Mouse (Mus musculus) intestine, embryonic 15.5 days (tissue): ENCODE measurements at regions not wholly inside any gene's neighbourhood (a gene's known extent, or its start where the extent isn't known, plus 50 kb on each side); places are given as distances from the start of the nearest gene placed in this dataset.

Experiments used
- ATAC-seq: fragments of 200-750 bp; cut with Nextera tagmentation; 2 replicates; pipeline ENCODE4 v1.8.0; 2017; ENCODE audit warnings: moderate TSS enrichment, moderate library complexity
- H3K27ac ChIP-seq: fragments of 300-500 bp; sonication (generic); 2 replicates; pipeline ENCODE4 v1.5.1; 2015; ENCODE audit warnings: mild to moderate bottlenecking, inconsistent platforms
- H3K27me3 ChIP-seq: fragments of 300-500 bp; sonication (generic); replicated peaks from 2 replicates; pipeline ENCODE4 v1.6.1; 2015; ENCODE audit warnings: inconsistent platforms
- H3K36me3 ChIP-seq: fragments of 300-500 bp; sonication (generic); 2 replicates; pipeline ENCODE4 v1.6.1; 2015; ENCODE audit warnings: inconsistent platforms
- H3K4me1 ChIP-seq: fragments of 300-500 bp; sonication (generic); replicated peaks from 2 replicates; pipeline ENCODE4 v1.6.1; 2015; ENCODE audit warnings: inconsistent platforms
- H3K4me2 ChIP-seq: fragments of 300-500 bp; sonication (generic); replicated peaks from 2 replicates; pipeline ENCODE4 v1.6.1; 2015; ENCODE audit warnings: mild to moderate bottlenecking, inconsistent platforms
- H3K4me3 ChIP-seq: fragments of 300-500 bp; sonication (generic); replicated peaks from 2 replicates; pipeline ENCODE4 v1.5.1; 2015; ENCODE audit warnings: inconsistent platforms
- H3K9ac ChIP-seq: fragments of 300-500 bp; sonication (generic); 2 replicates; pipeline ENCODE4 v1.6.1; 2015; ENCODE audit warnings: inconsistent platforms
- H3K9me3 ChIP-seq: fragments of 300-500 bp; sonication (generic); 2 replicates; pipeline ENCODE4 v1.6.1; 2016; ENCODE audit warnings: inconsistent platforms
- WGBS: fragments of 180-500 bp; shearing (Covaris S2); methylation state at CpG from one replicate; pipeline ENCODE4 v1.1.7; 2015; 5-methylcytosine and 5-hydroxymethylcytosine counted together

DNA sequence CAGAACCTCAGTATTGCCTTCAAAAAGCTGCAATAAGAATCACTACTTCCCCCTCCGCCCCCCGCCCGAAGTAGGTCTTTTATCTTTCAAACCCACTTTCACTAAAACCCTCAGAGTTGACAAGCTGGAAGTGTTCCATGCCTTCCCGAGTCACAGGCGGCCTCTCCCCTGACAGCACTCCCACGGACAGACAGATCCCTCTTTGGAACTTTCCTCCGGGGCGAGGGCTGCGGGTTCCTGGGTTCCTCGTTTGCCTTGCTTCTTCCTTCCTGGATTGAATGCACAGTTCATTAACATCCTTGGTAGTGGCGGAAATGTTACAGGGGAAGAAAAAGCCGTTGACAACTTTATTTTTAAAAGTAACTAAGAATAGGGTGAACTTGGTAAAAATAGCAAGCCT lies 132.1 kb upstream of the Fam19a5 start:
- Histone ChIP-seq H3K4me3 (no peak overlapping the region), H3K4me2 (no peak overlapping the region), H3K4me1 (no peaks in the 10 kb centered on the region), H3K27me3 (no peaks in the 10 kb centered on the region), H3K9me3 (no peaks in the 10 kb centered on the region), H3K36me3 (no peaks in the 10 kb centered on the region), H3K27ac (no peak overlapping the region), H3K9ac (no peak overlapping the region)
- 69% methylated on average over 12 of the region's 12 CpGs for WGBS
- ATAC-seq = no peak

DNA sequence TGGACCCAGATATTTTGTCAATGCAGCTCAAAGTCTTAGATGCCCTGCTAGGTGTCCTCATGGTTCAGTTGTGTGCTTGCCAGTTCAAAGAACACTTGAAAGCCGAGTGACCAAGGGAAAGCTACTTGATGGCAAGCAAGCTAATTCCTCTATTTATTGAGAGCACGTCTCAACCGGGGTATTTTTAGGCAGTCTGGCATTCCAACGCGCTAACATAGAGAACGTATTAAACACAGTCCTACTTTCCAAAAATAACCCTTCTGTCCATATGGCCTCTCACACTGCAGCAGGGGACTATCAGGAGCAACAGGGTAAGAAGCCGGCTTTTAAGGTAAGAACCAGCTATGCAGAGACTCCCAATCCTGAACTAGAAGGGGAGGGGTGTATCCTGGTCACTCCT lies 128.1 kb upstream of the Fam19a5 start:
- no peak for ATAC-seq
- Histone ChIP-seq H3K4me2 (no peak overlapping the region), H3K27ac (no peak overlapping the region), H3K36me3 (no peaks in the 10 kb centered on the region), H3K4me1 (no peaks in the 10 kb centered on the region), H3K9me3 (no peaks in the 10 kb centered on the region), H3K4me3 (no peak overlapping the region), H3K27me3 (no peaks in the 10 kb centered on the region), H3K9ac (no peak overlapping the region)
- 75% methylated on average over 7 of the region's 7 CpGs for WGBS

- Histone ChIP-seq H3K27me3 (no peaks in the 10 kb centered on the region), H3K9me3 (no peaks in the 10 kb centered on the region), H3K4me3 (no peak overlapping the region), H3K27ac (no peak overlapping the region), H3K9ac (no peak overlapping the region), H3K4me2 (no peak overlapping the region), H3K36me3 (no peaks in the 10 kb centered on the region), H3K4me1 (no peaks in the 10 kb centered on the region)
- ATAC-seq = no peak
- 82% methylated on average over 4 of the region's 4 CpGs for WGBS
Measured at GRCm38 (mm10) chr15:87421743-87422142, 122.4 kb upstream of the Fam19a5 start.

- H3K36me3 ChIP-seq = no peaks in the 10 kb centered on the region
- WGBS = 65% methylated on average over 6 of the region's 6 CpGs
Measured at GRCm38 (mm10) chr15:87433306-87433705, 110.8 kb upstream of the Fam19a5 start.

DNA sequence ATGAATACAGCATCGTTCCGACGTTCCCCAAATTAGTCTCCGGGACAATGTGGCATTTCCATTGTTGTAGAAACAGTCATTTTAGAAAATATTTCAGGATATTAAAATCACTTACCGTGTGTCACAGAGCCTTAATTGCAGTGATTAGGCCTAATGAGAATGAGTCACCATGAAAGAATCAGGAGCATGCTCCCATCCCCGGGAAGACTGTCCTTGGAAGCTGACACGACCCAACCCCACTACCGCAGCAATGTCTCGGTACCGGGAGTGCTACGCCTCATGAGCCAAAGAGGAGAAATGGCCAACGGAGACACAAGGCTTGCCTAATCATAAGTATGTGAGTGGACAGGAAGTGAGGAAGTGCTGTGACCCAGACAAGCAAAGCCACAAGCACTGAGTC lies 110.2 kb upstream of the Fam19a5 start:
- H3K27me3 ChIP-seq = no peaks in the 10 kb centered on the region
- no peak for ATAC-seq
- no peak overlapping the region for H3K4me3 ChIP-seq
- no peak overlapping the region for H3K4me2 ChIP-seq
- no peak overlapping the region for H3K27ac ChIP-seq
- H3K9me3 ChIP-seq = no peaks in the 10 kb centered on the region
- no peak overlapping the region for H3K9ac ChIP-seq
- no peaks in the 10 kb centered on the region for H3K36me3 ChIP-seq
- WGBS = 89% methylated on average over 12 of the region's 12 CpGs
- H3K4me1 ChIP-seq = no peaks in the 10 kb centered on the region

More at GRCm38 (mm10) chr15:87433306-87433705, 110.8 kb upstream of the Fam19a5 start:
- H3K4me2 ChIP-seq = no peak overlapping the region
- H3K9ac ChIP-seq = no peak overlapping the region
- no peaks in the 10 kb centered on the region for H3K9me3 ChIP-seq
- no peak overlapping the region for H3K4me3 ChIP-seq
- no peaks in the 10 kb centered on the region for H3K27me3 ChIP-seq
- H3K4me1 ChIP-seq = no peaks in the 10 kb centered on the region
- H3K27ac ChIP-seq = no peak overlapping the region
- no peak for ATAC-seq

GRCm38 (mm10) chr15:87435566-87435965 lies 108.5 kb upstream of the Fam19a5 start:
- Histone ChIP-seq H3K27ac (no peak overlapping the region), H3K36me3 (no peaks in the 10 kb centered on the region), H3K4me2 (no peak overlapping the region), H3K27me3 (no peaks in the 10 kb centered on the region), H3K4me3 (no peak overlapping the region), H3K9ac (no peak overlapping the region), H3K4me1 (no peaks in the 10 kb centered on the region), H3K9me3 (no peaks in the 10 kb centered on the region)
- 88% methylated on average over 2 of the region's 2 CpGs for WGBS
- ATAC-seq = no peak

GRCm38 (mm10) chr15:87437611-87438010 lies 106.5 kb upstream of the Fam19a5 start:
- no peaks in the 10 kb centered on the region for H3K9me3 ChIP-seq
- H3K36me3 ChIP-seq = no peaks in the 10 kb centered on the region
- no peaks in the 10 kb centered on the region for H3K4me1 ChIP-seq
- H3K9ac ChIP-seq = no peak overlapping the region
- no peak overlapping the region for H3K4me2 ChIP-seq
- 76% methylated on average over 5 of the region's 5 CpGs for WGBS
- H3K27me3 ChIP-seq = no peaks in the 10 kb centered on the region
- H3K27ac ChIP-seq = no peak overlapping the region
- ATAC-seq = no peak
- H3K4me3 ChIP-seq = no peak overlapping the region

DNA sequence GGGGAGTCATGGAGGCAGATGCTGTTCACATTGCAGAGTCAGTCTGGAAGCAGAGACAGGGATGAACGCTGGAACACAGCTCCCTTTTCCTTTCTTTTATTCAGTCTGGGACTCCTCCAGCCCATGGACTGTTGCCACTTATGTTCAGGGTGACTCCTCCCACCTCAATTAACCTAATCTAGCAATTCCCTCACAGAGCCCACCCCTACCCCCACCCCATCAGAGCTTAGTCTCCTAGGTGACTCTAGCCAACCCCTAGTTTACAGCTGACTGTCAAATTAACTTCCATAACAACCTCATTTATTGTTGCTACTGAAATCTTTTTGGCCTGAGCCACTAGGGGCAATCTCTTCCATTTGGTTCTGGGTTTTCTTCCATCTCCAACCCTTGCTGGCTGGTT lies 85.2 kb upstream of the Fam19a5 start:
- 48% methylated on average over 1 of the region's 1 CpGs for WGBS
- no peaks in the 10 kb centered on the region for H3K4me1 ChIP-seq
- H3K27me3 ChIP-seq = no peaks in the 10 kb centered on the region
- no peak overlapping the region for H3K4me2 ChIP-seq
- H3K4me3 ChIP-seq = no peak overlapping the region
- ATAC-seq = no peak
- H3K9ac ChIP-seq = no peak overlapping the region
- no peaks in the 10 kb centered on the region for H3K9me3 ChIP-seq
- no peaks in the 10 kb centered on the region for H3K36me3 ChIP-seq
- H3K27ac ChIP-seq = no peak overlapping the region

DNA sequence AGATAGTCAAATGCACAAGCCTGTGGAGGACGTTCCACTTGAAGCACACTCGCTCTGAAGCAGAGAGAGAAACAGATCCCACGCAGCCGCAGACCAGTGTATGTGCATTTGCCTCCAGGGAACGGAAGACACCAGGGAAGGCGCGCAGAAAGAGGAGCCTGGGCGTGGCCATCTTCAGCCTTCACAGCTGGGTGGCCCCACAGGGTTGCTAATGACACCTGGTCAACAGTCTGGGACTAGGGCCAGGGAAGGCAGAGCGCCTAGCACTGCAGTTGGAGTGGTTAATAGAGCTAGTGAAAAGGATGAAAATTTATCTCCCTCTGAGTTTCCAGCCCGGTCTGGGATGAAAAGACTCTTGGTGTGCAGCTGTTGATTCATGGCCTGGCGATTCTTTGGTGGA lies 67.9 kb upstream of the Fam19a5 start:
- Histone ChIP-seq H3K9me3 (no peaks in the 10 kb centered on the region), H3K36me3 (no peaks in the 10 kb centered on the region), H3K4me2 (no peak overlapping the region), H3K27ac (no peak overlapping the region), H3K9ac (no peak overlapping the region), H3K4me1 (no peaks in the 10 kb centered on the region), H3K27me3 (no peaks in the 10 kb centered on the region), H3K4me3 (no peak overlapping the region)
- WGBS = 32% methylated on average over 11 of the region's 11 CpGs
- no peak for ATAC-seq

GRCm38 (mm10) chr15:87476862-87477490 lies 67.1 kb upstream of the Fam19a5 start:
- H3K36me3 ChIP-seq = no peaks in the 10 kb centered on the region
- H3K27ac ChIP-seq = no peak overlapping the region
- no peak overlapping the region for H3K4me3 ChIP-seq
- H3K4me2 ChIP-seq = no peak overlapping the region
- no peaks in the 10 kb centered on the region for H3K9me3 ChIP-seq
- no peak overlapping the region for H3K9ac ChIP-seq
- no peak for ATAC-seq
- H3K4me1 ChIP-seq = no peaks in the 10 kb centered on the region
- 70% methylated on average over 14 of the region's 14 CpGs for WGBS
- H3K27me3 ChIP-seq = no peaks in the 10 kb centered on the region

- Histone ChIP-seq H3K9me3 (no peaks in the 10 kb centered on the region), H3K27ac (no peak overlapping the region), H3K9ac (no peak overlapping the region), H3K4me3 (no peak overlapping the region), H3K4me2 (no peak overlapping the region), H3K4me1 (no peaks in the 10 kb centered on the region), H3K27me3 (no peaks in the 10 kb centered on the region), H3K36me3 (no peaks in the 10 kb centered on the region)
- ATAC-seq = no peak
- WGBS = 83% methylated on average over 3 of the region's 3 CpGs
Measured at GRCm38 (mm10) chr15:87480758-87481157, 63.3 kb upstream of the Fam19a5 start.
